Mouse (Mus musculus) spleen, adult 2 months (tissue): Measurements from ENCODE around the gene Abcc6.

ENCODE experiments used
- CTCF ChIP-seq: fragments of 200-500 bp; IDR thresholded peaks from 2 replicates; pipeline ENCODE4 v1.5.1; 2011; ENCODE audit warnings: mild to moderate bottlenecking, inconsistent platforms; ENCODE audit not compliant: insufficient read depth, insufficient read length, insufficient replicate concordance; ENCODE audit errors: extremely low read depth
- POLR2A ChIP-seq: fragments of 200-500 bp; IDR thresholded peaks from 2 replicates; pipeline ENCODE4 v1.6.1; 2011; ENCODE audit warnings: low read depth, low read length, inconsistent platforms

GRCm38 (mm10) chr7:46044106-46044505 lies 14.0 kb upstream of the Abcc6 start:
- TF ChIP-seq POLR2A, result no peak
- no peak for TF ChIP-seq CTCF
